Mouse (Mus musculus): Measurements from ENCODE around the gene Rgl1. TPM values are rescaled to one million over a fixed set of nuclear protein-coding genes. Genes with fewer than 3 reads are reported as not detected.

Rgl1 gene
- total RNA-seq, 1 experiment, result 1.3 TPM

DNA sequence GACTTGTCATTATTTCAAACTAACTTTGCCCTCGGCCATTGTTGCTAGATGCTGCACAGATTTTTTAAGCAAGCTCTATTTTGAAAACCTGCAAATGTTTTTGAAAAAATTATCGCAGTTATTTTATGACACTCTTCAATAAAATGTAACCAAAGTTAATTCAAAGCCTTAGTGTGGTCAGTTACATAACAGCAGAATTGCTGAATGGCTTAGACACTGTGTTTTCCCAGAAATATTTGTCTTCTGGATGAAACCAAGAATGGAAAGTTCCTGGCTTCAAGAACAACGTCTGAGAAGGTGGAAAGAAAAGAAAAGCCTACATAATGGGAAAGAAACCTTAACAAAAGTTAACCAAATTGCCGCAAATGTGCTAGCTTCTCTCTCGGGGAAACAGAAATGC is 131.5 kb downstream of the Rgl1 start:
- Histone ChIP-seq H3K27ac (ENCODE audit: insufficient read depth, low read depth, low read length, poor library complexity, severe bottlenecking) (no peak overlapping the region), H3K4me1 (ENCODE audit: control insufficient read depth in 2 of 2, insufficient read depth in 2 of 2, low read length in 2 of 2, poor library complexity in 1 of 2) (no peaks in the 10 kb centered on the region), H3K4me3 (ENCODE audit: insufficient read depth in 1 of 2, low read depth in 1 of 2, low read length in 2 of 2, poor library complexity in 1 of 2, severe bottlenecking in 1 of 2) (no peak overlapping the region), H3K9me3 (ENCODE audit: control insufficient read depth, insufficient read depth, low read depth, low read length) (no peaks in the 10 kb centered on the region), H3K36me3 (ENCODE audit: control insufficient read depth, insufficient read depth, low read length, poor library complexity, severe bottlenecking) (no peaks in the 10 kb centered on the region), H3K9ac (ENCODE audit: insufficient read depth, low read depth, low read length, poor library complexity, severe bottlenecking) (no peak overlapping the region)
- DNase-seq (ENCODE audit: low read depth, low spot score), result no peak
- in situ Hi-C loops (cut with MboI; ENCODE audit: low sequenced_read_pairs in 2 of 2, unreplicated experiment in 2 of 2), result no loop called here
- TF ChIP-seq ZNF384 (IDR thresholded peaks at IDR 0.05; ENCODE audit: low read depth, low read length), result no peak
- no peak for TF ChIP-seq MAFK (IDR thresholded peaks at IDR 0.05; ENCODE audit: insufficient read depth, low read depth, low read length)
- TF ChIP-seq CHD2 (IDR thresholded peaks at IDR 0.05; ENCODE audit: low read depth, low read length), result no peak
- TF ChIP-seq ZC3H11A (IDR thresholded peaks at IDR 0.05; ENCODE audit: borderline replicate concordance, low read depth, low read length), result no peak
- no peak for TF ChIP-seq HCFC1 (IDR thresholded peaks at IDR 0.05; ENCODE audit: borderline replicate concordance, insufficient read depth, low read length)

DNA sequence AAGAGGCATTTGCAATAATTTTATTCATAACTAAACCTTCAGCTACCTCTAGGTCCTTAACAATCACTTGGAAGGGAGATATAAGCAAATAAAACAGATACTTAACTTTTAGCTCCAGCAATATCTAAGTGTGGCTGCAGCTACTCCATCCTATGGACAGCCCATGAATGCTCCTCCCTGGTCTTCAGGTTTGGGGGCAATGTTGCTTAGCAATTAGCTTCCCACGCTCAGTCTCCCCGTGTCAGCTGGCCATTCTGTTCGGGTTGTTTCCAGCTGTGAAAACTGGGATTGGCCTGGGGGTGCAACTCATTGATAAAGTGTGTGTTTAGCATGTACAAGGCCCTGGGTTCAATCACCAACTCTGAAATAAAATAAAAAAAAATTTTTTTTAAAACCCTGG is 136.4 kb downstream of the Rgl1 start:
- TF ChIP-seq ZNF384 (IDR thresholded peaks at IDR 0.05; ENCODE audit: low read depth, low read length) (no peak), MAFK (IDR thresholded peaks at IDR 0.05; ENCODE audit: insufficient read depth, low read depth, low read length) (no peak), CHD2 (IDR thresholded peaks at IDR 0.05; ENCODE audit: low read depth, low read length) (no peak), HCFC1 (IDR thresholded peaks at IDR 0.05; ENCODE audit: borderline replicate concordance, insufficient read depth, low read length) (no peak)
- Histone ChIP-seq H3K9ac (ENCODE audit: insufficient read depth, low read depth, low read length, poor library complexity, severe bottlenecking) (no peak overlapping the region), H3K9me3 (ENCODE audit: control insufficient read depth, insufficient read depth, low read depth, low read length) (no peaks in the 10 kb centered on the region), H3K36me3 (ENCODE audit: control insufficient read depth, insufficient read depth, low read length, poor library complexity, severe bottlenecking) (no peaks in the 10 kb centered on the region), H3K4me1 (ENCODE audit: control insufficient read depth in 2 of 2, insufficient read depth in 2 of 2, low read length in 2 of 2, poor library complexity in 1 of 2) (no peaks in the 10 kb centered on the region), H3K27ac (ENCODE audit: insufficient read depth, low read depth, low read length, poor library complexity, severe bottlenecking) (no peak overlapping the region), H3K4me3 (ENCODE audit: insufficient read depth in 1 of 2, low read depth in 1 of 2, low read length in 2 of 2, poor library complexity in 1 of 2, severe bottlenecking in 1 of 2) (no peak overlapping the region)
- in situ Hi-C loops (cut with MboI; ENCODE audit: low sequenced_read_pairs in 2 of 2, unreplicated experiment in 2 of 2), result no loop called here
- no peak for DNase-seq (ENCODE audit: low read depth, low spot score)

DNA sequence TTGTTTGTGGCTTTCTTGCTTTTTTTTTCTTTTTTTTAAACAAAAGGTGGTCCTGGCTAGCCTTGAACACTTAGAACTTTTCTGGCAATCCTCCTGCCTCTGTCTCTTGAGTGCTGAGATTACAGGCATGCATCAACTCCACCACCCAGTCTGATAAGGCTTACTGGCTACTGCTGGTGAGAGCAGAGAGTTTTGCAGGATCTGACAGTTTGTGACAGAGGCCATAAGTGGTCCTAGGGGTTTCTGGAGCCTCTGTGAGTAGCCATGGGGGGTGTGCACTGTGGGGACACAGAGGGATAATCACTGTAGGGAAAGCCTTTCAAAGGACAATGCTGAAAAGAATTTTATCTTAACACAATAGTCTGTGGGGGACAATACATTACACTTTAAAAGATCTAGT is 140.5 kb downstream of the Rgl1 start:
- in situ Hi-C loops (cut with MboI; ENCODE audit: low sequenced_read_pairs in 2 of 2, unreplicated experiment in 2 of 2), result no loop called here
- H3K9me3 ChIP-seq (ENCODE audit: control insufficient read depth, insufficient read depth, low read depth, low read length), result no peaks in the 10 kb centered on the region
- H3K9ac ChIP-seq (ENCODE audit: insufficient read depth, low read depth, low read length, poor library complexity, severe bottlenecking), result no peak overlapping the region
- H3K4me1 ChIP-seq (ENCODE audit: control insufficient read depth in 2 of 2, insufficient read depth in 2 of 2, low read length in 2 of 2, poor library complexity in 1 of 2), result no peaks in the 10 kb centered on the region; a peak in 1 of 4 replicates
- no peaks in the 10 kb centered on the region for H3K36me3 ChIP-seq (ENCODE audit: control insufficient read depth, insufficient read depth, low read length, poor library complexity, severe bottlenecking)
- TF ChIP-seq CHD2 (IDR thresholded peaks at IDR 0.05; ENCODE audit: low read depth, low read length) (no peak), MAFK (IDR thresholded peaks at IDR 0.05; ENCODE audit: insufficient read depth, low read depth, low read length) (no peak), HCFC1 (IDR thresholded peaks at IDR 0.05; ENCODE audit: borderline replicate concordance, insufficient read depth, low read length) (no peak), ZNF384 (IDR thresholded peaks at IDR 0.05; ENCODE audit: low read depth, low read length) (no peak), ZC3H11A (IDR thresholded peaks at IDR 0.05; ENCODE audit: borderline replicate concordance, low read depth, low read length) (no peak)
- DNase-seq (ENCODE audit: low read depth, low spot score), result no peak
- H3K4me3 ChIP-seq (ENCODE audit: insufficient read depth in 1 of 2, low read depth in 1 of 2, low read length in 2 of 2, poor library complexity in 1 of 2, severe bottlenecking in 1 of 2), result peak overlapping the region in 1 of 2 experiments; percentile 59; a peak in 1 of 4 replicates
- H3K27ac ChIP-seq (ENCODE audit: insufficient read depth, low read depth, low read length, poor library complexity, severe bottlenecking), result no peak overlapping the region

GRCm38 (mm10) chr1:152624644-152625454 is 141.3 kb downstream of the Rgl1 start:
- in situ Hi-C loops (cut with MboI; ENCODE audit: low sequenced_read_pairs in 2 of 2, unreplicated experiment in 2 of 2), result no loop called here
- DNase-seq (ENCODE audit: low read depth, low spot score), result peak; percentile 47

More at GRCm38 (mm10) chr1:152624644-152625454, 141.3 kb downstream of the Rgl1 start:
- no peak overlapping the region for H3K27ac ChIP-seq (ENCODE audit: insufficient read depth, low read depth, low read length, poor library complexity, severe bottlenecking)
- no peaks in the 10 kb centered on the region for H3K36me3 ChIP-seq (ENCODE audit: control insufficient read depth, insufficient read depth, low read length, poor library complexity, severe bottlenecking)
- H3K4me1 ChIP-seq (ENCODE audit: control insufficient read depth in 2 of 2, insufficient read depth in 2 of 2, low read length in 2 of 2, poor library complexity in 1 of 2), result no peaks in the 10 kb centered on the region; a peak in 1 of 4 replicates
- H3K9ac ChIP-seq (ENCODE audit: insufficient read depth, low read depth, low read length, poor library complexity, severe bottlenecking), result peak overlapping the region; percentile 54
- H3K9me3 ChIP-seq (ENCODE audit: control insufficient read depth, insufficient read depth, low read depth, low read length), result no peaks in the 10 kb centered on the region
- TF ChIP-seq ZNF384 (IDR thresholded peaks at IDR 0.05; ENCODE audit: low read depth, low read length) (no peak), HCFC1 (IDR thresholded peaks at IDR 0.05; ENCODE audit: borderline replicate concordance, insufficient read depth, low read length) (no peak), CHD2 (IDR thresholded peaks at IDR 0.05; ENCODE audit: low read depth, low read length) (no peak), MAFK (IDR thresholded peaks at IDR 0.05; ENCODE audit: insufficient read depth, low read depth, low read length) (no peak), ZC3H11A (IDR thresholded peaks at IDR 0.05; ENCODE audit: borderline replicate concordance, low read depth, low read length) (no peak)
- H3K4me3 ChIP-seq (ENCODE audit: insufficient read depth in 1 of 2, low read depth in 1 of 2, low read length in 2 of 2, poor library complexity in 1 of 2, severe bottlenecking in 1 of 2), result peak overlapping the region; percentile 59 to 76

All from ES-E14 (cell line).